Mouse (Mus musculus) cerebellum, adult 2 months (tissue): ENCODE measurements at regions not wholly inside any gene's neighbourhood (a gene's known extent, or its start where the extent isn't known, plus 50 kb on each side); places are given as distances from the start of the nearest gene placed in this dataset.

Experiments
- DNase-seq, 2 experiments: peaks; one replicate each; pipeline ENCODE4 v3.0.0; 2021
- H3K27ac ChIP-seq: fragments of 200-500 bp; 2 replicates; pipeline ENCODE4 v1.5.1; 2012; ENCODE audit warnings: low read length, control low read depth, inconsistent platforms; ENCODE audit not compliant: insufficient read depth
- H3K27me3 ChIP-seq: fragments of 200-500 bp; 2 replicates; pipeline ENCODE4 v1.6.1; 2012; ENCODE audit warnings: inconsistent platforms, mild to moderate bottlenecking, low read length, moderate library complexity; ENCODE audit not compliant: control insufficient read depth, insufficient read depth
- H3K4me1 ChIP-seq: fragments of 200-500 bp; 2 replicates; pipeline ENCODE4 v1.6.1; 2011; ENCODE audit warnings: low read length; ENCODE audit not compliant: control insufficient read depth, insufficient read depth
- H3K4me3 ChIP-seq: fragments of 200-500 bp; replicated peaks from 2 replicates; pipeline ENCODE3; 2011; ENCODE audit warnings: mild to moderate bottlenecking, low read depth, low read length, control low read depth; ENCODE audit not compliant: insufficient read depth
- CTCF ChIP-seq: fragments of 200-500 bp; IDR thresholded peaks from 2 replicates; pipeline ENCODE4 v1.5.1; 2011; ENCODE audit warnings: low read depth, mild to moderate bottlenecking, control low read depth, low read length, moderate library complexity, borderline replicate concordance; ENCODE audit not compliant: insufficient read depth
- POLR2A ChIP-seq: fragments of 200-500 bp; IDR thresholded peaks from 2 replicates; pipeline ENCODE4 v1.6.1; 2011; ENCODE audit warnings: low read length, control low read depth, borderline replicate concordance; ENCODE audit not compliant: insufficient read depth
- WGBS: fragments of 180-500 bp; shearing (Covaris S2); methylation state at CpG from one replicate; pipeline ENCODE4 v1.1.7; 2018; 5-methylcytosine and 5-hydroxymethylcytosine counted together

GRCm38 (mm10) chr10:110658153-110658695 is 87.0 kb upstream of the E2f7 start:
- WGBS = 67% methylated on average over 4 of the region's 4 CpGs
- Histone ChIP-seq H3K4me3 (no peak overlapping the region), H3K27ac (no peak overlapping the region), H3K27me3 (no peaks in the 10 kb centered on the region), H3K4me1 (no peaks in the 10 kb centered on the region; the same call in 1 of the 2 replicates)
- no peak for DNase-seq
- TF ChIP-seq CTCF (no peak), POLR2A (no peak)

GRCm38 (mm10) chr10:110676503-110676902 is 68.7 kb upstream of the E2f7 start:
- Histone ChIP-seq H3K27ac (no peak overlapping the region), H3K4me1 (no peaks in the 10 kb centered on the region), H3K27me3 (no peaks in the 10 kb centered on the region), H3K4me3 (no peak overlapping the region)
- 52% methylated on average over 4 of the region's 4 CpGs for WGBS
- DNase-seq = no peak
- no peak for TF ChIP-seq POLR2A
- TF ChIP-seq CTCF = no peak
